Mouse (Mus musculus): Measurements from ENCODE around the gene Ncoa3. TPM values are rescaled to one million over a fixed set of nuclear protein-coding genes. Genes with fewer than 3 reads are reported as not detected.

The Ncoa3 gene
- polyA plus RNA-seq, 1 experiment: 10.8 TPM

GRCm38 (mm10) chr2:166111831-166112250 lies 119.4 kb downstream of the Ncoa3 start:
- no peaks in the 10 kb centered on the region for H3K36me3 ChIP-seq (ENCODE audit: control insufficient read depth, insufficient read depth, low read length)
- TF ChIP-seq POLR2A (IDR thresholded peaks at IDR 0.05; ENCODE audit: control insufficient read depth, low read depth, low read length): no peak
- TF ChIP-seq CTCF (IDR thresholded peaks at IDR 0.05; ENCODE audit: control insufficient read depth, insufficient read depth, insufficient replicate concordance, low read depth, low read length): no peak
- H3K27me3 ChIP-seq (ENCODE audit: control insufficient read depth, insufficient read depth, low read length): no peaks in the 10 kb centered on the region
- H3K4me3 ChIP-seq (ENCODE audit: control insufficient read depth, low read depth, low read length): no peak overlapping the region
- H3K27ac ChIP-seq (ENCODE audit: control insufficient read depth, insufficient read depth, low read depth, low read length): no peak overlapping the region
- H3K4me1 ChIP-seq (ENCODE audit: control insufficient read depth, insufficient read depth, low read length): peaks cover 7% of the 10 kb centered on the region

GRCm38 (mm10) chr2:166112986-166113385 lies 120.5 kb downstream of the Ncoa3 start:
- H3K4me3 ChIP-seq (ENCODE audit: control insufficient read depth, low read depth, low read length): no peak overlapping the region
- peaks cover 7% of the 10 kb centered on the region for H3K4me1 ChIP-seq (ENCODE audit: control insufficient read depth, insufficient read depth, low read length)
- no peak overlapping the region for H3K27ac ChIP-seq (ENCODE audit: control insufficient read depth, insufficient read depth, low read depth, low read length)
- H3K27me3 ChIP-seq (ENCODE audit: control insufficient read depth, insufficient read depth, low read length): no peaks in the 10 kb centered on the region
- no peaks in the 10 kb centered on the region for H3K36me3 ChIP-seq (ENCODE audit: control insufficient read depth, insufficient read depth, low read length)
- TF ChIP-seq POLR2A (IDR thresholded peaks at IDR 0.05; ENCODE audit: control insufficient read depth, low read depth, low read length) (no peak), CTCF (IDR thresholded peaks at IDR 0.05; ENCODE audit: control insufficient read depth, insufficient read depth, insufficient replicate concordance, low read depth, low read length) (no peak)

GRCm38 (mm10) chr2:166115571-166116277 lies 123.3 kb downstream of the Ncoa3 start:
- peaks cover 7% of the 10 kb centered on the region; the same call in 1 of the 2 replicates for H3K4me1 ChIP-seq (ENCODE audit: control insufficient read depth, insufficient read depth, low read length)
- H3K4me3 ChIP-seq (ENCODE audit: control insufficient read depth, low read depth, low read length): no peak overlapping the region
- no peaks in the 10 kb centered on the region for H3K27me3 ChIP-seq (ENCODE audit: control insufficient read depth, insufficient read depth, low read length)
- peak overlapping the region; percentile 27; the same call in 1 of the 2 replicates for H3K27ac ChIP-seq (ENCODE audit: control insufficient read depth, insufficient read depth, low read depth, low read length)
- H3K36me3 ChIP-seq (ENCODE audit: control insufficient read depth, insufficient read depth, low read length): no peaks in the 10 kb centered on the region
- TF ChIP-seq POLR2A (IDR thresholded peaks at IDR 0.05; ENCODE audit: control insufficient read depth, low read depth, low read length) (no peak), CTCF (IDR thresholded peaks at IDR 0.05; ENCODE audit: control insufficient read depth, insufficient read depth, insufficient replicate concordance, low read depth, low read length) (no peak)

- no peak overlapping the region for H3K27ac ChIP-seq (ENCODE audit: control insufficient read depth, insufficient read depth, low read depth, low read length)
- no peaks in the 10 kb centered on the region for H3K36me3 ChIP-seq (ENCODE audit: control insufficient read depth, insufficient read depth, low read length)
- no peaks in the 10 kb centered on the region for H3K27me3 ChIP-seq (ENCODE audit: control insufficient read depth, insufficient read depth, low read length)
- no peak for TF ChIP-seq POLR2A (IDR thresholded peaks at IDR 0.05; ENCODE audit: control insufficient read depth, low read depth, low read length)
- TF ChIP-seq CTCF (IDR thresholded peaks at IDR 0.05; ENCODE audit: control insufficient read depth, insufficient read depth, insufficient replicate concordance, low read depth, low read length): no peak
- H3K4me3 ChIP-seq (ENCODE audit: control insufficient read depth, low read depth, low read length): no peak overlapping the region
- H3K4me1 ChIP-seq (ENCODE audit: control insufficient read depth, insufficient read depth, low read length): peaks cover 9% of the 10 kb centered on the region; the same call in 1 of the 2 replicates
These were observed 123.8 kb downstream of the Ncoa3 start for GRCm38 (mm10) chr2:166116278-166116608.

DNA sequence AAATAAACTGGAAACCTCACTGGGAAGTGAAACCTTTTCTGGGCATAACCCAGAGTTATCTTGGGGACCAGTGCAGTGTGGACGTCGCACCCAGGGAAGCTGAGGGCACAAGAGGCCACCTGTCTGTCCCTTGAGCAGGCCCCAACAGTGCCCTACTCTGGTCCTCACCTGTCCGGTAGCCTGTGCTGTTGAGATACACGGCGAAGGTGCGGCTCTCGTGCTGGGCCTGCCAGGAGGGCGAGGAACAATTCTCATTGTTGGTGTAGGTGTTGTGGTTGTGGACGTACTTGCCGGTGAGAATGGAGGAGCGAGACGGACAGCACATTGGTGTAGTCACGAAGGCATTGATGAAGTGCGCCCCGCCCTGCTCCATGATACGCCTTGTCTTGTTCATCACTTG lies 124.3 kb downstream of the Ncoa3 start:
- no peak overlapping the region for H3K4me3 ChIP-seq (ENCODE audit: control insufficient read depth, low read depth, low read length)
- H3K4me1 ChIP-seq (ENCODE audit: control insufficient read depth, insufficient read depth, low read length): peaks cover 9% of the 10 kb centered on the region; the same call in 1 of the 2 replicates
- no peaks in the 10 kb centered on the region for H3K36me3 ChIP-seq (ENCODE audit: control insufficient read depth, insufficient read depth, low read length)
- H3K27ac ChIP-seq (ENCODE audit: control insufficient read depth, insufficient read depth, low read depth, low read length): no peak overlapping the region; the same call in 1 of the 2 replicates
- H3K27me3 ChIP-seq (ENCODE audit: control insufficient read depth, insufficient read depth, low read length): no peaks in the 10 kb centered on the region
- TF ChIP-seq CTCF (IDR thresholded peaks at IDR 0.05; ENCODE audit: control insufficient read depth, insufficient read depth, insufficient replicate concordance, low read depth, low read length) (no peak), POLR2A (IDR thresholded peaks at IDR 0.05; ENCODE audit: control insufficient read depth, low read depth, low read length) (no peak)

GRCm38 (mm10) chr2:166119992-166120391 lies 127.6 kb downstream of the Ncoa3 start:
- Histone ChIP-seq H3K36me3 (ENCODE audit: control insufficient read depth, insufficient read depth, low read length) (no peaks in the 10 kb centered on the region), H3K4me1 (ENCODE audit: control insufficient read depth, insufficient read depth, low read length) (peaks cover 13% of the 10 kb centered on the region), H3K27me3 (ENCODE audit: control insufficient read depth, insufficient read depth, low read length) (no peaks in the 10 kb centered on the region), H3K4me3 (ENCODE audit: control insufficient read depth, low read depth, low read length) (no peak overlapping the region), H3K27ac (ENCODE audit: control insufficient read depth, insufficient read depth, low read depth, low read length) (no peak overlapping the region)
- TF ChIP-seq CTCF (IDR thresholded peaks at IDR 0.05; ENCODE audit: control insufficient read depth, insufficient read depth, insufficient replicate concordance, low read depth, low read length) (no peak), POLR2A (IDR thresholded peaks at IDR 0.05; ENCODE audit: control insufficient read depth, low read depth, low read length) (no peak)

DNA sequence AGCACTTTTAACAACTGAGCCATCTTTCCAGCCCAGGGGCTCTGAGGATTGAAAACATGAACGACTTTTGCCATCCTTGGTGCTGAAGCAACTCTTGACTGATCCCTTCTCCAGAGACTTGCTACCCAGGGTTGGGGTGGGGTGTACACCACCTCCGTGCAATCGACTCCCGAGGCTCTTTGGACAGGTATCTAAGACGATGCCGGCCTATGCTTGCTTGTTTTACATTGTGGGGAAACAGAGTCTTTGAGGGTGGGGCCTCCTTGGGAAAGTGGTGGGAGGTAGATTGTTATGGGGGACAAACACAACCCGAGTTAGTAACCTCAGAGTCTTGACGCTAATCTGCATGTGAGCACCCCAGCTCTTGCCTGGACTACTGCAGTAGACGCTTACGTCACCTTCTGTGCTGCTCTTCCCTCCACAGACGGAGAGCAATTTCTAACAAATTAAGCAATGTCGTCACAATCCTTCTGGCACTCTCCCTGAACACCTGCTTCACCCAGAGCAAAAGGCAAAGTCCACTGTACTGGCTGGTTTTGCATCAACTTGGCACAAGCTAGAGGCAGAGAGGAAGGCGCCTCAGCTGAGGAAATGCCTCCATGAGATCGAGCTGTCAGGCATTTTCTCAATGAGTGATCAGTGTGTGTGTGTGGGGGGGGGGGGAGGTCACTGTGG lies 129.4 kb downstream of the Ncoa3 start:
- H3K36me3 ChIP-seq (ENCODE audit: control insufficient read depth, insufficient read depth, low read length): no peaks in the 10 kb centered on the region
- TF ChIP-seq POLR2A (IDR thresholded peaks at IDR 0.05; ENCODE audit: control insufficient read depth, low read depth, low read length) (no peak), CTCF (IDR thresholded peaks at IDR 0.05; ENCODE audit: control insufficient read depth, insufficient read depth, insufficient replicate concordance, low read depth, low read length) (no peak)
- no peak overlapping the region for H3K4me3 ChIP-seq (ENCODE audit: control insufficient read depth, low read depth, low read length)
- H3K27ac ChIP-seq (ENCODE audit: control insufficient read depth, insufficient read depth, low read depth, low read length): no peak overlapping the region
- H3K27me3 ChIP-seq (ENCODE audit: control insufficient read depth, insufficient read depth, low read length): no peaks in the 10 kb centered on the region
- H3K4me1 ChIP-seq (ENCODE audit: control insufficient read depth, insufficient read depth, low read length): peaks cover 6% of the 10 kb centered on the region
